Mouse (Mus musculus) stomach, postnatal 0 days (tissue): Measurements from ENCODE around the gene Il18bp. TPM values are rescaled to one million over a fixed set of nuclear protein-coding genes. Genes with fewer than 3 reads are reported as not detected.

Experiments
- ATAC-seq: fragments of 200-750 bp; cut with Nextera tagmentation; 2 replicates; pipeline ENCODE4 v1.8.0; 2017; ENCODE audit not compliant: low FRiP score, low TSS enrichment
- DNase-seq: peaks from one replicate; pipeline ENCODE4 v3.0.0-alpha.2; 2016; ENCODE audit warnings: low spot score
- H3K27ac ChIP-seq: fragments of 300-500 bp; sonication (generic); replicated peaks from 2 replicates; pipeline ENCODE4 v1.5.1; 2014; ENCODE audit warnings: mild to moderate bottlenecking, control low read depth
- H3K27me3 ChIP-seq: fragments of 300-500 bp; sonication (generic); 2 replicates; pipeline ENCODE4 v1.6.1; 2014; ENCODE audit warnings: low read length; ENCODE audit not compliant: control insufficient read depth, insufficient read depth
- H3K36me3 ChIP-seq: fragments of 300-500 bp; sonication (generic); 2 replicates; pipeline ENCODE4 v1.6.1; 2014; ENCODE audit warnings: low read length, mixed read lengths; ENCODE audit not compliant: control insufficient read depth, insufficient read depth
- H3K4me1 ChIP-seq: fragments of 300-500 bp; sonication (generic); replicated peaks from 2 replicates; pipeline ENCODE4 v1.6.1; 2014; ENCODE audit warnings: antibody characterized with exemption; ENCODE audit not compliant: control insufficient read depth, insufficient read depth
- H3K4me2 ChIP-seq: fragments of 300-500 bp; sonication (generic); replicated peaks from 2 replicates; pipeline ENCODE4 v1.6.1; 2014; ENCODE audit warnings: low read depth, mild to moderate bottlenecking, control low read depth, moderate library complexity
- H3K4me3 ChIP-seq: fragments of 300-500 bp; sonication (generic); 2 replicates; pipeline ENCODE4 v1.5.1; 2014; ENCODE audit warnings: low read depth, low read length, control low read depth
- H3K9ac ChIP-seq: fragments of 300-500 bp; sonication (generic); 2 replicates; pipeline ENCODE4 v1.6.1; 2014; ENCODE audit warnings: mild to moderate bottlenecking, low read length, control low read depth, mixed read lengths
- H3K9me3 ChIP-seq: fragments of 300-500 bp; sonication (generic); 2 replicates; pipeline ENCODE4 v1.6.1; 2016; ENCODE audit warnings: low read length; ENCODE audit not compliant: control insufficient read depth
- CTCF ChIP-seq: IDR thresholded peaks from 2 replicates; pipeline ENCODE4 v1.5.1; 2016; ENCODE audit warnings: antibody characterized with exemption, low read depth, mild to moderate bottlenecking, moderate library complexity
- EP300 ChIP-seq: optimal IDR thresholded peaks from 2 replicates; pipeline ENCODE3; 2016; ENCODE audit warnings: antibody characterized with exemption
- WGBS: fragments of 180-500 bp; shearing (Covaris S2); extraction: QIAGEN DNeasy Blood & Tissue Kit; methylation state at CpG from one replicate; pipeline ENCODE4 v1.1.7; 2014; 5-methylcytosine and 5-hydroxymethylcytosine counted together
- polyA plus RNA-seq: library from polyadenylated mRNA; unstranded; fragments of >200 nt; fragmentation: Nextera tagmentation; extraction: Ambion mirVana; gene quantifications from 2 replicates; pipeline ENCODE4 v1.2.1, GENCODE M21; 2015

Il18bp gene
- polyA plus RNA-seq, 1 experiment from 2014 or later: 0.99 TPM

- 80% methylated on average over 26 of the region's 26 CpGs for WGBS
- no peak for DNase-seq
- no peak overlapping the region for H3K4me2 ChIP-seq
Observed at GRCm38 (mm10) chr7:102000921-102001630, 17.4 kb downstream of the Il18bp start.

GRCm38 (mm10) chr7:102000296-102000695, 18.2 kb downstream of the Il18bp start:
- TF ChIP-seq EP300: no peak
- TF ChIP-seq CTCF: no peak
- Histone ChIP-seq H3K4me1 (no peaks in the 10 kb centered on the region), H3K9me3 (no peaks in the 10 kb centered on the region), H3K27ac (peak overlapping the region; percentile 49; the same call in 1 of the 2 replicates), H3K27me3 (no peaks in the 10 kb centered on the region), H3K36me3 (peaks cover 51% of the 10 kb centered on the region), H3K9ac (no peak overlapping the region), H3K4me3 (no peak overlapping the region), H3K4me2 (no peak overlapping the region)
- no peak for ATAC-seq
- no peak for DNase-seq
- 88% methylated on average over 8 of the region's 8 CpGs for WGBS

More at GRCm38 (mm10) chr7:102000921-102001630, 17.4 kb downstream of the Il18bp start:
- ATAC-seq: peak; percentile 39; the same call in 1 of the 2 replicates
- H3K27me3 ChIP-seq: no peaks in the 10 kb centered on the region
- H3K9me3 ChIP-seq: no peaks in the 10 kb centered on the region
- H3K9ac ChIP-seq: no peak overlapping the region
- H3K36me3 ChIP-seq: peaks cover 46% of the 10 kb centered on the region
- no peaks in the 10 kb centered on the region for H3K4me1 ChIP-seq
- TF ChIP-seq EP300: no peak
- no peak for TF ChIP-seq CTCF
- peak overlapping the region; percentile 49 for H3K27ac ChIP-seq
- no peak overlapping the region for H3K4me3 ChIP-seq

GRCm38 (mm10) chr7:101999461-102000151, 18.9 kb downstream of the Il18bp start:
- DNase-seq (no peak), ATAC-seq (no peak)
- Histone ChIP-seq H3K4me1 (no peaks in the 10 kb centered on the region), H3K27ac (no peak overlapping the region), H3K4me2 (no peak overlapping the region), H3K9me3 (no peaks in the 10 kb centered on the region), H3K27me3 (no peaks in the 10 kb centered on the region), H3K9ac (no peak overlapping the region), H3K4me3 (no peak overlapping the region), H3K36me3 (peaks cover 57% of the 10 kb centered on the region)
- 93% methylated on average over 15 of the region's 15 CpGs for WGBS
- TF ChIP-seq EP300 (no peak), CTCF (peak; percentile 23)

GRCm38 (mm10) chr7:101998194-101998927, 20.1 kb downstream of the Il18bp start:
- no peak overlapping the region for H3K4me3 ChIP-seq
- peak overlapping the region; percentile 49 for H3K27ac ChIP-seq
- no peaks in the 10 kb centered on the region for H3K9me3 ChIP-seq
- H3K9ac ChIP-seq: no peak overlapping the region
- WGBS: 55% methylated on average over 14 of the region's 14 CpGs
- H3K27me3 ChIP-seq: no peaks in the 10 kb centered on the region
- peak; percentile 86 for DNase-seq
- H3K4me2 ChIP-seq: no peak overlapping the region
- no peaks in the 10 kb centered on the region for H3K4me1 ChIP-seq
- peak; percentile 67 for ATAC-seq
- no peak for TF ChIP-seq EP300
- peak; percentile 100 for TF ChIP-seq CTCF
- H3K36me3 ChIP-seq: peaks cover 65% of the 10 kb centered on the region

- DNase-seq: no peak
Observed at GRCm38 (mm10) chr7:101994241-101994640, 24.2 kb downstream of the Il18bp start.

More at GRCm38 (mm10) chr7:101994241-101994640, 24.2 kb downstream of the Il18bp start:
- no peak overlapping the region for H3K9ac ChIP-seq
- H3K27me3 ChIP-seq: no peaks in the 10 kb centered on the region
- WGBS: 81% methylated on average over 3 of the region's 3 CpGs
- no peaks in the 10 kb centered on the region for H3K9me3 ChIP-seq
- H3K36me3 ChIP-seq: peaks cover 50% of the 10 kb centered on the region
- TF ChIP-seq CTCF: no peak
- no peak for TF ChIP-seq EP300
- no peak overlapping the region for H3K4me3 ChIP-seq
- no peak for ATAC-seq
- no peak overlapping the region; the same call in 1 of the 2 replicates for H3K27ac ChIP-seq
- H3K4me2 ChIP-seq: no peak overlapping the region
- no peaks in the 10 kb centered on the region for H3K4me1 ChIP-seq
